Mouse (Mus musculus): ENCODE results near the gene Dag1.
"Not testable (repeated sequence)": the region's sequence is repeated elsewhere in the genome, so short reads cannot be mapped to it uniquely, and the experiment has no call there.

Dag1 gene

DNA sequence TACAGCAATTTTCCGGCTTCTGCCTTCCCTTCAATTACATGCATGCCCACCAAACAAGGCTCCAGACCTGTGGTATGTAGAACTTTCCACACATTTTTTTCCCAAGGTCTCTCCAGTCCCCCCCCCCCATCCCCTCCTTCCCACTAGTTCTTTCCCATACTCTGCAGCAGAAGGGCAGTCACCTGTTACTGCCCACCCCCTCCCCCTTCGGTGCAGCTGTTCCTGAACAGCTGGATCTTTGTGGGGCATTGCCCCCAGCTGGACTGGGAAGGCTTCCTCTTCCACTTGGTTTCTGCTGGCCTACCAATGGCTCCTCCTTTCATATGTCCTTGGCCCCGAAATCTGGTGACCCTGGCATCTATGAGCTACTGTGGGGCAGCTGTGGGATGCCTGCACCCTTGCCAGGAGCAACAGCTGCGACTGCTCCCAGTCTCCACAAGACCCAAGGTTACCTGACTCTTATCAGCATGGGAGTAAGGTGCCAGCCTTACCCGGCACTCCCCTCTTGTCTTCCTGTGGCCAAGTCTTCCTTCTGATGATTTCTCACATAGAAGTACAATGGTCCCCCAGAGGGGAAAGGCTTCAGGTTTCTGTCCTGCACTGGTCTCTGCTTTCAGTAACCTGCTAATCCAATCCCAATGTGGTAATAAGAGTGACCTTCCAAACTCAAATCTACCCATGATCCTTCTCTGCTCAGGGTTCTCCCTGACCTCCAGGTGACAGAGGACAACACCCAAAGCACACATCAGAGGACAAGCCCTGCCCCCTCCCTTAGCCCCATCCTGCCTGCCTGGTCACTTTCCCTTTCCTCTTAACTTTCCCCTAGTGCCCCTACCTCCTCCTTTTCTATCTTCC is 10.9 kb upstream of the Dag1 start:
- DNase-seq (ENCODE audit: low read depth in 1 of 2, low spot score in 2 of 2): no peak

DNA sequence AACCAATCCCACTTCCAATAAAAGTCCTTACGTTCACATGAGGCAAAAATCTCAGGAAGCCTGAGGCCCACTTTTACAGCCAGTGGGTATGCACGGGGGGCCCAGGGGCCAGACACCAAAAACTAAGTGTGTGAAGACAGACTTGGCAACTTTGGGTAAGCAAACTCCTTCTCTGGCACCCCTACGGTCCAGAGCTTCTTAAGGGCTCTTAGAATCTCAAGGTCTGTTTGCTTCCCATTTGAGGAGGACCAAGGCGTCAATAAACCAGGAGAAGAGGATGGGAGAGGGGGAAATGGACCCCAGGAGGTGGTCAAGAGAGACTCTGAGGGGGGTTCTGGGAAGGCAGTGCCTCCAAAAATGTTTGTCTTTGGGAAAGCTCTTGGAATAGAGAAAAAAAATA is 9.7 kb upstream of the Dag1 start:
- no peak for DNase-seq (ENCODE audit: low read depth in 1 of 2, low spot score in 2 of 2)

DNA sequence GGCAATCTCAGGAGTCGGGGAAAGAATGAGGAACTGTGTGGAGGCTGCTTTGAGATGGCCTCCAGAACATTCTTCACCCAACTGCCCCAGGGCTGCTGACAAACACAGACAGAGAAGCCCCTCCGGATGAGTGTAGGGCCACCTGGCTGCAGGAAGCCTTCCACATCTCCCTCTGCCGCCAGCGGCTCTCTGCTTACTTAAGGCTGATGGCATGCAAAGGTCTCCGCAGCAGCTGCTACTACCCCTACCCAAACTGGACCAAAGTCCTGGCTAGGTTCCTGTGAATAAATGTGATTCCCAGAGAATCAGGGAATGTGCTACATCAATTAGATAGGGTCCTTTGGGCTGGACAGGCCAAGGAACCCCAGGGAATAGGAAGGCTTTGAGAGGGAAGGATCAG is 8.9 kb upstream of the Dag1 start:
- DNase-seq (ENCODE audit: low read depth in 1 of 2, low spot score in 2 of 2): no peak

DNA sequence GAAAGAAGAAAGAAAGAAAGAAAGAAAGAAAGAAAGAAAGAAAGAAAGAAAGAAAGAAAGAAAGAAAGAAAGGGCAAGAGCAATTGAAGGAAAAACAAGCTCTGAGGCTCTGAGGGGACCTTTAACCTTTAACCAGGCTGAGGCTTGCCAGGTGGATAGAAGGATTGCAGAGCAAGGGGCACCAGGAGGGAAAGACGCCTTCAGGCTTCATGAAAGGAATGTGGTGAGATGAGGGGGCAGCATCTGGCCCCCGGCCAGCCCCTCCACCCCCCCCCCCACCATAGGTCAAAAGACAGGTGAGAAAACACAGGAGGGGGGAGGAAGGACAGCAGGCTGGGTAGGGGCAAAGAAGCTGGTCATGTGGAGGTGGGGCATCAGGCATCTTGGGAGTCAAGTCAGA is 8.2 kb upstream of the Dag1 start:
- no peak for DNase-seq (ENCODE audit: low read depth in 1 of 2, low spot score in 2 of 2)

DNA sequence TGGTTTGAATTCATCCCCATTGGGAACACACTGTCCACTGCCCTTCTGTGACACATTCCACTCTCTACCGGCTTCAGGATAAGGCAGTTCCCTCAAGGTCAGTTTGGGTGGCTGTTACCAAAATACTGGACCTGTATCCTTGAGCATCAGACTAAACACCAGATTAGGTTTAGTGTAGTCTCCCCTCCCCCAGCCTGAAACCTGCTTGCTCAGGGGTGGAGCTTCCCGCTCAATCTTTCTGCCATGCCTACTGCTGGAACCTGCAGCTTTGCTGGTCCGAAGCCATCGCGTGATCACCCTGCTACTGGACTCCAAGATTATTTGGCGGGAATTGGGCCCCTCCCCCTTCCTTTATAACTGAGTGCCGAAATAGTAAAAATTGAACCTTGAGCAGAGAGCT is 4.9 kb upstream of the Dag1 start:
- DNase-seq (ENCODE audit: low read depth in 1 of 2, low spot score in 2 of 2): not testable (repeated sequence)

DNA sequence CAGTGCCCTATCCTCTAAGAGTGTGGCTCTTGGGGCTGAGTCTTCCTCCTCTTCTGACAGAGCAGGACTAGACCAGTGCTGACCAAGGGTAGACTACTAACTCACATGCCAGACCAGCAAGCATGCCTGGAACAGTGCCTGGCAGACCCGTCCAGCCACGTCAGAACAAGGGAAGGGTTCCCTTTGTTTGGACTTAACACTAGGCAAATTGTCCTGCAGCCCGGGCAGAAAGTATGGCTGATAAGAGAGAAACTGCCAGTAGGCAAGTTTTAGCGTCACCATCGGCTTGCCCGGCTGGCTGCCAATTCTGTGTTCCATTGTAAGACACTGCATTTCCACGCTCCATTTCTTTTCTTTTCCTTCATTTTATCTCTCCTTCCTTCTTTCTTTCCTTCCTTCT is 3.9 kb upstream of the Dag1 start:
- DNase-seq (ENCODE audit: low read depth in 1 of 2, low spot score in 2 of 2): no peak

DNA sequence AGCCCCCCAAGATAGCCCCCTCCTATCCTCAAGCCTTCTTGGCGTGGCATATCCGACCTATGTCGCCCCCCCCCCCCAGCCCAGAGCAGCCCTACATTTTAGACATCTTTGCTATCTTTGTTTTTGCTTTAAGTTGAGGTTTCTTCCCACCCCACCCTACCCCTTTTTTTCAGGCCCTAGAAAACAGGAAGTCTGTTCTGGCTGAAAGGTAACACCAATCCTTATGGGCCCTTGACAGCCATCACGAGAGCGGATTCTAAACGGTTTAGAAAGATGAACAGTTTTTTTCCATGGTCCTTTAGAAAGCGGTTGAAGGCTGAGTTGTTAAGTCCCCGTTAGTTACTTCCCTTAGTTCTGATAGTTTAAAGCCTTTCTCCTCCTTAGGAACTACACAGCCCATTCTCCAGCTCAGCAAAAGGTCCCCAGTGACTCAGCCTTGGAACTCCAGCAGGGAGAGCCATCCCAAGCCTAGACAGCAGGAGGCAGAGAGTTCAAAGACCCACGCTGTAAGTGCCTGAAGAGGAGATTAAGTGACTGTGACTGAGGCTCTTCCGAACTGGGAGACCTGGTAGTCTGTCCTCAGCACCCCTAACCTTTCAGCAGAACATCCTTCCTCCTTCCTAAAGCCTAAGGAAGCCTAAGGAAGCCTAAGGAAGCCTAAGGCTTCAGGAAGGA is 2.6 kb upstream of the Dag1 start:
- DNase-seq (ENCODE audit: low read depth in 1 of 2, low spot score in 2 of 2): no peak

DNA sequence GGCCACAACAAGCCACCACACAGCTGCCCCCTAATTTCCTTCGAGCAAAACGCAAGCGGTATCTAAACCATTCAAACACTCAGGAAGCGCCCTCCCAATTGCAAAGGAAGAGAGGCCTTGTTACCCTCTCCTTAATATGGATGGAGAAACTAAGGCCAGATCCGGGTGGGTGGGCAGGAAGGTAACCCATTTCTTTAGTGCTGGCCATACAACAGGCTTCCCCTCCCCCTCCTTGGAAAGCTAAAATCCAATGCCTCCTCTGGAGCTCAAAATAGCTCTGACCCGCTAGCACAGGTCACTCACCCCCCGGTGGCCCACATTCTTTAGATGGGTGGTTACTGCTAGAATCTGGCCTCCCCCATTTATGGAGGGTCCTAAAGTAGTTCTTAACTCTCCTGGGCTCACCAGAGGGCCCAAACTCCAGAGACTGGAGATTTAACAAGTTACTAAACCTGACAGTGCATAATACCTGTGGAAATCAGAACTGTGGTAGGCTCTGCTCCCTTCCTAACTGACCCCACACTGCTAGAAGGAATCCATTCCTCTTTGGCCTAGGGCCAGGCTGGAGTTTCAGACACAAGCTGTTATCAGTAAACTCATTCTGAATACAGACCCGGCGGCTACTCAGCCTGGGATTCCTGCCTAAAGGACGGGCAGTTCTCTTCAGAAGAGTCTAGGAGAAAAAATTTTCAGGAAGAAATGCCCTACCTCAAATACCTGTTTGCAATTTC is 598 bp upstream of the Dag1 start:
- DNase-seq (ENCODE audit: low read depth in 1 of 2, low spot score in 2 of 2): no peak

DNA sequence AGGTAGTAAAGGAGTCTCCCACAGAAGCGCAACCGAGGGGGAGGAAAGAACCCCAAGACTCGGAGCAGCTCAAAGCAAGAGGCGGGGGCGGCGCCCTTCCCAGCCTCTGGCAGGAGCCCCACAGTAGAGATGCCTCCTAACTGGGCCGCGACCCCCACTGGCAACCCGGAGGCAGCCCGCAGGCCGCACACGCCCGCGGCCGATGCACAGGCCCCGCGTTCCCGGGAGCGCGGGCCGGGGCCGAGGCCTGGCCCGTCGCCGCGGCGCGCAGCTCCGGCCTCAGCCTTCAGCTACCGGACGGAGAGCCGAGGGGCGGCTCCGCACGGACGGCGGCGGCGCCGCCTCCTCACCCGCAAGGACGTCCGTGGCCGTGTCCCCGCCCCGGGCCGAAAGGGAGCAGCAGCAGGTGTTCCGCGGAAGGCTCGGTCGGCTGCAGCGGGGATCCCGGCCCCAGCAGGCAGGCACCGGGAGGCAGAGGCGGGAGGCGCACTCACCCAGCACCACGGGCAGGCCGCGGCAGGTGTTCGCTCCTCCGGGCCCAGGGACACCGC is 552 bp downstream of the Dag1 start:
- no peak for DNase-seq (ENCODE audit: low read depth in 1 of 2, low spot score in 2 of 2)

DNA sequence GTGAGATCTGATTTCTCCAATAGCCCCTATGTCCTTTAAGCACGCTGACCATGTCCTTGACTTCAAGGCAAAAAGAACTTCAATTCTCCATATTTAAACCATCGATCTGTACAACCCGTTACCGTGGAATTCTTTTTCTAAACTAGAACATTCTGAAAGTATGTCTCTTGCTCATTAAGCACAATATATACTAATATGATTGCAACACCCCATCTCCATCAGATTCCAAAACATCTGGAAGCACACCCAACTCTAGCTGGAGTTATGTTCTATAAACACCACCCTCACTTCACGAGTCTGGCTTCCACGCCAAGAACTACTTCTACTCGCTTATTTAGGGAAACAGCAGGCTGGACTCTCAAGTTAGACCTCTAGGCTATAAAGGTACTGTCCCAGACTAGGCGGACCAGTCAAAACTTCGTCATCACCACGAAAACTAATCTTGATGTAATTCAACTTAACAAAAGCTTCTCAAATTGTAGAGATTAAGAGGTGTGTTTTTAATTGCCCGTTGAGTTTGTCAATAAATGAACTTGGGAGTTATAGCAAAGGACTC is 1.2 kb downstream of the Dag1 start:
- DNase-seq (ENCODE audit: low read depth in 1 of 2, low spot score in 2 of 2): no peak

DNA sequence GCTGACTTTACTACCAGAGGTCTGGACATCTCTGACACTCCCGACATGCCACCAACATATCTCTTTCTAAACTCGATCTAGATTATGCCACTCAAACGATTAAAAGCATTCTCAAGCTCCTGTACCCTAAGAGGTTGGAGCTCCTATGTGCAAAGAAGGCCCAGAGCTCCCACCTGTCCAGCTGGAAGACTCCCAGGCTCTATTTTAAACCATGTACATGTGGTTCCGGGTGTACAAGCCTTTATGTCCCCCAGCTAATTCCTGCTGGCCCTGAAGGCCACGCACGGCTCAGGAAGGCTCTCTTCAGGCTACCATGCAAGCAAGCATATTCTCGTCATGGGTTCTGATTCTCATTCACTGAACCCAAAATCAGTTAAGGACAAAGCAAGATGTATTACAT is 1.9 kb downstream of the Dag1 start:
- no peak for DNase-seq (ENCODE audit: low read depth in 1 of 2, low spot score in 2 of 2)

DNA sequence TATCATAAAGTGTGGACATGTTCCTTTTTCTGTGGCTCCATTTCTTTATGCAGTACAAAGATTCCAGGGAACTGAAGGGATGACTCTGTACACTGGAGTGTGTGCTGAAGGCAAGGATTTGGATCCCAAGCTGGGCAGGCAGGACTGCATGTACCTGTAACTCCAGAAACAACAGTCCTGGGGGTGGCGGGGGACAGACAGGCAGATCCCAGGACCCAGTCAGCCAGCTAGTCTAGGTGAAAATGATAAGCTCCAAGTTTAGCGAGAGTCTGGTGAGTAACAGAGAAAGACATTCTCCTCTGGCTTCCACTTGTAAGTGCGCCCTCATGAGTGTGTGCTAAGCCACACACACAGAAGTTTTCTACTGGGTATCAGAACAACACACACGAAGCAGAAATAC is 3.2 kb downstream of the Dag1 start:
- no peak for DNase-seq (ENCODE audit: low read depth in 1 of 2, low spot score in 2 of 2)

DNA sequence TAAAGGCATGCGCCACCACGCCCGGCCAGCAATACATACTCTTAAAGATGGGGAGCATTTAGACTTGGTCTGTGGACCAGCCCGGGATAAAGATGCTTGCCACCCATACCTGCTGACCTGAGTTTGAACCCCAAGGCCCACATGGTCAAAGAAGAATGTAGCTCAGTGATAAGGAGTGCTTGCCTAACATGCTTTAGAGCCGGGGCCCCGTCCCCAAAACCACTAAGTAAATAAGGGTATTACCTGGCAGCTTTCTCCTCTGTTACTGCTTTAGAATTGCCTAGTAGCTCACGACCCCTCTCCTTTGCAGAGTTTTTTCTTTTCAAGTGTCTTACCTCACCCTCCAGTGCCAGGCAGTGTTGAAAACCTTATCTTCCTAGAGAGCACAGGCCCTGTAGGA is 11.0 kb downstream of the Dag1 start:
- DNase-seq (ENCODE audit: low read depth in 1 of 2, low spot score in 2 of 2): no peak

DNA sequence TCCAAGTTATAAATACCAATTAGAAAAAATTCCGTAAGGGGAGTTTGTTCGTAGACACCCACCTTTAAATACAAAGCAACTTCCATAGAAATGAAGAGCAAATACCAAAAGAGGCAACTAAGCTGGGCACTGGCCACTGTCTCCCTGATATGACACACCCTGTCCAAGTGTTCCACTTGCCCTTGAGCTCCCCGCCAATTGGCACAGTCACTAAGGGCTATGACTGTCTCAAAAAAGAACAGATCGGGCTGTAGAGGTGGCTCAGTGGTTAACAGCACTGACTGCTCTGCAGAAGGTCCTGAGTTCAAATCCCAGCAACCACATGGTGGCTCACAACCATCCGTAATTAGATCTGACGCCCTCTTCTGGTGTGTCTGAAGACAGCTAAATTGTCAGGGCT is 11.9 kb downstream of the Dag1 start:
- DNase-seq (ENCODE audit: low read depth in 1 of 2, low spot score in 2 of 2): no peak

DNA sequence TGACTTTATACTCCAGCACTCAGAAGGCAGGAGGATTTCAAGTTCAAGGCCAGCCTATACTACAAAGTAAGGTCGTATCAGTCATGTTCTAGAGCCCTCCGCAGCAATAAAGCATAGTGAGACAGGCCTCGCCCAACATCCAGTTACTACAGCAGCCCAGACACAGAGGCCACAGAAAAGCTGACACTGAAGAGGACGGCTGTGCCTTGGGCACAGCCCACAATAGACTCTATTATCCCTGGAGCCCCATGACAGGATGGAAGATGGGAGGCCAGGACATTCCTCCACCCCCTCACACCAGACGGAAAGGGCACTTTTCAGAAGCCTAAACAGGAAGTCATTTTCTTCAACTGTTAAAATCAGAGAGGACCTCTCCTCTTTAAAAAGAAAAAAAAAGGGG is 14.8 kb downstream of the Dag1 start:
- no peak for DNase-seq (ENCODE audit: low read depth in 1 of 2, low spot score in 2 of 2)

DNA sequence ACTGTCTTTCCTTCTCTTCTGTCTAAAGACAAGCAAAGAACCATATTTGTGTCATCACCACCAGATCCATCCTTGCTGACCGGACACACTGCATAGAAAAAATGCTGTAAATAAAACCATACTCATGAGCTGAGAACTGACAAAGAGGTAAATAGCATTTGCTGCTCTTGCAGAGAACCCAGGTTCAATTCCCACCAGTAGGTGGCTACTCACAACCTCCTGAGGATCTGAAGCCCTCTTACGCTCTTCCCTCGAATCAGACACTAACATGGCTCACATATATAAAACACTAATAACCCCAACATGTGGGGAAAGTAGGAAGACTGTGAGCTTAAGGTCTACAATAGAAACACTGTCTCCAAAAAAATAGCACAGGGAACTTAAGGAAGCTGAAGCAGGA is 18.8 kb downstream of the Dag1 start:
- DNase-seq (ENCODE audit: low read depth in 1 of 2, low spot score in 2 of 2): no peak

DNA sequence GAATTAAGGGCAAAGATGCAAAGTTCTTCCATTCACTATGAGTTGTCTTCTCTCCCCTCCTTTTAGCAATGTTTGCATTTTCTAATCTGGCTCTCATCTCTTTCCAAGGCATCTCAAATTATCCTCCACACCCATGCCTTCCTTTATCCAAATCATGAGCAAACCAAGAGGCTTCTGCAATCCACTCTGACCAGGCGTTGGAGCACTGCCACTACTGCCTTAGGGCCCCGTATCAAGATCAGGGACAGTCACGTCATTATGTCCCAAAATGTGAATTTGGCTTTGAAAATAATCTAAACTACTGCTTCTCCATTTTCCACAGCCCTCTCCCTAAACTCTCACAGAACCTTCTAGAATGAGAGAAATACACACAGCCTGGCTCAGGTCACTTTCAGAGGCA is 19.2 kb downstream of the Dag1 start:
- DNase-seq (ENCODE audit: low read depth in 1 of 2, low spot score in 2 of 2): no peak

DNA sequence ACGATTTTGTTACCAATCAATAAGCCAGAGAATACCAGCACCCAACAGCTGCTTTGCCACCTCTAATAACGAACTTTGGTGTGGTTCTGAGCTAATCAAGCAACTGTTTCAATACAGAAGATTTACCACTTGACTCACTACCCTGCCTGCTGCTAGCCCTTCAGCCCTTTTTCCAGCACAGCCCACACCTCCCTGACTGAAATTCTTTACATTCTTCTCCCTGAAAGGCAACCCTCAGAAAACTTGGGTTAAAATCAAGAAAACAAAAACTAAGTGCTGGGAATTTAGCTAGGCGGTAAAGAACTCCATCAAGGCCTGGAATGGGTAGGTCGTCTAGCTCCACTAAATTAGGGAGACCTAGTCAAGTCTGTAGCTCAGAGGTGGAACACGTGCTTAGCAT is 23.8 kb downstream of the Dag1 start:
- DNase-seq (ENCODE audit: low read depth in 1 of 2, low spot score in 2 of 2): no peak

DNA sequence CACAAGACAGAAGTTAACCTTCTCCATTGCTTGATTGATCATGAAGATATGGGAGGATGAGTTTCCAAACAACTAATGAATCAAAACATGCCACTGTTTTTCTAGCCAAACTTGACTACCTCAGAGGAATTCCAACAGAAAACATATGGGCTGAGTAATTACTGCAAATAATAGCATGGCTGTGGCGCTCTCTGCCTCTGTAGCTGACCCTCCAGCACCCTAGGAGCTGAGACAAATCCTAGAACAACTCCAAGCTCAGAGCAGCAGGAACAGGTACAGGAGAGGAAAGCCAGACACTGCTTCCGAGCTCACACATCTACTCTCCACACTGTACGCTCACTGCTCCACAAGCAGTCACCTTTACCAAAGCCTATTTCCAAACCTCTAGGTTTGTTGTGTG is 24.9 kb downstream of the Dag1 start:
- no peak for DNase-seq (ENCODE audit: low read depth in 1 of 2, low spot score in 2 of 2)

DNA sequence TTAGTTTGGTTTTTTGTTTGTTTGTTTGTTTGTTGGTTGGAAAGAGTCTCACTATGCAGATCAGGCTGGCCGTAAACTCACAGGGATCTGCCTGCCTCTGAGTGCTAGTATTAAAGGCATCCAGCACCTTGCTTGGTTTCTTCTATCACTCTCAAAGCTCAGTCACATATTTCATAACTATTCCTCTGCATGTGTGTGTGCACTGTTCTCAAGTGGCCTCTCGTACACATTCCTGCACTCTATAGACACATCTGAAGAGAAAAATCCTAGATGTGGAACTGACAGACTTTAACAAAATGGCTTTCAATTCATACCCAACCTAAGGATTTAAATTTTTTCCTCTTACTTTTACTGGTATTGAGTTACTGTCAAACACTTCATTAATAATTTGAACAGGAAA is 25.4 kb downstream of the Dag1 start:
- no peak for DNase-seq (ENCODE audit: low read depth in 1 of 2, low spot score in 2 of 2)

DNA sequence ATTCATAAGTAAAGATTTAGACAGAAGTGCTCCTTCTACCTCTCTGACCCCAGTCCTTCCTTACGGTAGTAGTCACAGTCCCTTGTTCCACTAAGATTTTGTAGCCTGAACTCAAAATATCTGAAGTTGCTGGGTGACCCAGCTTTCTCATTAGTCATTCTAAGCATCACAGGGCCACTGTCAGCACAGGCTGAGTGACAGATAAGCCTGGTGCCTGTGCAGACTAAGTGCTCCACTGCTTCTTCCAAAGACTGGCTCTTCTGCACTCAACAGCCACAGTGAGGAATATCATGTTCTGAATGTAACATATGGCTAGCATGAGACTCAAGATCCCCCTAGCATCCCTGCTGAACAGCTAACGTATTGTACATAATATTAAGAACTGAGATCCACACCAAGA is 29.1 kb downstream of the Dag1 start:
- DNase-seq (ENCODE audit: low read depth in 1 of 2, low spot score in 2 of 2): no peak

DNA sequence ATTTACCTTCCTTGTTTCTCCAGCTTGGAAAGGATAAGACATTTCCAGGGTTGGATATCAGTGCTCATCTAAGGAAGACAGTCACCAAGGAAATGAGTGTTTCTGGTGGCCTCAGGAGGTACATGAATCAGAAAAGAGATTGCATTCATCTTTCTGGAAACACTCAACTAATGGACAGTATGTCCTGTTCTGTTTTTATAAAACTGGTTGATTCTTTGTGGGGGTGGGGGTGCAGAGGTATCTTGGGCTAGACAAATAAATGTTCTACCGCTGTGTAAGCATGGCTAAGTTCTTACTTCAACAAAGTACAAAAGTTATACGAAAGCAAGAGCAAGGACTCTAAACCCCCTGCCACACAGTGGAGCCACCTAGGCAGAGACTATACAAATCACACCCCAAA is 30.9 kb downstream of the Dag1 start:
- DNase-seq (ENCODE audit: low read depth in 1 of 2, low spot score in 2 of 2): no peak

Measured in monocyte, adult 2 months (primary cell).